Mouse (Mus musculus): ENCODE measurements around the gene Th.
A peak's percentile ranks its signal among the peaks of the same experiment; 100 is the strongest.

The Th gene

GRCm38 (mm10) chr7:142931028-142931427 lies at the start of gene Th:
Gene Th, minus strand, starts transcription at chr7:142931128.
- ATAC-seq (ENCODE audit: insufficient number of reproducible peaks, low FRiP score, low TSS enrichment), result no peak

GRCm38 (mm10) chr7:142968809-142969511 lies 38.0 kb upstream of the Th start, which contains the start of gene Ascl2:
Gene Ascl2, minus strand, starts transcription at chr7:142969264.
- no peak for ATAC-seq (ENCODE audit: insufficient number of reproducible peaks, low FRiP score, low TSS enrichment)

GRCm38 (mm10) chr7:142967884-142968808 lies 37.2 kb upstream of the Th start:
- ATAC-seq (ENCODE audit: insufficient number of reproducible peaks, low FRiP score, low TSS enrichment), result no peak

GRCm38 (mm10) chr7:142967414-142967883 lies 36.5 kb upstream of the Th start:
- ATAC-seq (ENCODE audit: insufficient number of reproducible peaks, low FRiP score, low TSS enrichment), result no peak

- ATAC-seq (ENCODE audit: insufficient number of reproducible peaks, low FRiP score, low TSS enrichment), result no peak
These were observed 28.8 kb upstream of the Th start for GRCm38 (mm10) chr7:142959752-142960151.

GRCm38 (mm10) chr7:142958817-142959216 lies 27.9 kb upstream of the Th start:
- no peak for ATAC-seq (ENCODE audit: insufficient number of reproducible peaks, low FRiP score, low TSS enrichment)

- no peak for ATAC-seq (ENCODE audit: insufficient number of reproducible peaks, low FRiP score, low TSS enrichment)
These were observed 25.1 kb upstream of the Th start for GRCm38 (mm10) chr7:142956018-142956417.

GRCm38 (mm10) chr7:142949568-142949967 lies 18.6 kb upstream of the Th start:
- no peak for ATAC-seq (ENCODE audit: insufficient number of reproducible peaks, low FRiP score, low TSS enrichment)

- no peak for ATAC-seq (ENCODE audit: insufficient number of reproducible peaks, low FRiP score, low TSS enrichment)
These were observed 6.7 kb upstream of the Th start for GRCm38 (mm10) chr7:142937631-142938030.

- no peak; the same call in 1 of the 2 replicates for ATAC-seq (ENCODE audit: insufficient number of reproducible peaks, low FRiP score, low TSS enrichment)
These were observed 4.8 kb upstream of the Th start for GRCm38 (mm10) chr7:142935708-142936107.

- ATAC-seq (ENCODE audit: insufficient number of reproducible peaks, low FRiP score, low TSS enrichment), result no peak
These were observed 1.5 kb upstream of the Th start for GRCm38 (mm10) chr7:142932469-142932868.

- no peak for ATAC-seq (ENCODE audit: insufficient number of reproducible peaks, low FRiP score, low TSS enrichment)
These were observed 1.4 kb downstream of the Th start for GRCm38 (mm10) chr7:142929516-142929915.

GRCm38 (mm10) chr7:142927293-142927692 lies 3.6 kb downstream of the Th start:
- ATAC-seq (ENCODE audit: insufficient number of reproducible peaks, low FRiP score, low TSS enrichment), result no peak

- peak; percentile 57; the same call in 1 of the 2 replicates for ATAC-seq (ENCODE audit: insufficient number of reproducible peaks, low FRiP score, low TSS enrichment)
These were observed 12.0 kb downstream of the Th start for GRCm38 (mm10) chr7:142918641-142919628.

- ATAC-seq (ENCODE audit: insufficient number of reproducible peaks, low FRiP score, low TSS enrichment), result no peak
These were observed 13.3 kb downstream of the Th start for GRCm38 (mm10) chr7:142917659-142918058.

GRCm38 (mm10) chr7:142916178-142916577 lies 14.8 kb downstream of the Th start:
- ATAC-seq (ENCODE audit: insufficient number of reproducible peaks, low FRiP score, low TSS enrichment), result 0 out of 2 replicates have a peak, but pooled peaks have one; percentile 33

GRCm38 (mm10) chr7:142911682-142912081 lies 19.2 kb downstream of the Th start:
- no peak for ATAC-seq (ENCODE audit: insufficient number of reproducible peaks, low FRiP score, low TSS enrichment)

- no peak for ATAC-seq (ENCODE audit: insufficient number of reproducible peaks, low FRiP score, low TSS enrichment)
These were observed 20.8 kb downstream of the Th start for GRCm38 (mm10) chr7:142910104-142910503.

- ATAC-seq (ENCODE audit: insufficient number of reproducible peaks, low FRiP score, low TSS enrichment), result no peak
These were observed 21.3 kb downstream of the Th start for GRCm38 (mm10) chr7:142909622-142910021.

GRCm38 (mm10) chr7:142905606-142906005 lies 25.3 kb downstream of the Th start:
- no peak for ATAC-seq (ENCODE audit: insufficient number of reproducible peaks, low FRiP score, low TSS enrichment)
